Mouse (Mus musculus) neural tube, embryonic 10.5 days (tissue): Measurements from ENCODE around the gene Trpd52l3.

Experiments used
- DNase-seq: peaks from one replicate; pipeline ENCODE4 v3.0.0-alpha.2; 2017; ENCODE audit warnings: low spot score; ENCODE audit errors: extremely low spot score

Gene Trpd52l3

GRCm38 (mm10) chr19:30029002-30029710 lies 25.6 kb downstream of the Trpd52l3 start:
- peak; percentile 22 for DNase-seq

DNA sequence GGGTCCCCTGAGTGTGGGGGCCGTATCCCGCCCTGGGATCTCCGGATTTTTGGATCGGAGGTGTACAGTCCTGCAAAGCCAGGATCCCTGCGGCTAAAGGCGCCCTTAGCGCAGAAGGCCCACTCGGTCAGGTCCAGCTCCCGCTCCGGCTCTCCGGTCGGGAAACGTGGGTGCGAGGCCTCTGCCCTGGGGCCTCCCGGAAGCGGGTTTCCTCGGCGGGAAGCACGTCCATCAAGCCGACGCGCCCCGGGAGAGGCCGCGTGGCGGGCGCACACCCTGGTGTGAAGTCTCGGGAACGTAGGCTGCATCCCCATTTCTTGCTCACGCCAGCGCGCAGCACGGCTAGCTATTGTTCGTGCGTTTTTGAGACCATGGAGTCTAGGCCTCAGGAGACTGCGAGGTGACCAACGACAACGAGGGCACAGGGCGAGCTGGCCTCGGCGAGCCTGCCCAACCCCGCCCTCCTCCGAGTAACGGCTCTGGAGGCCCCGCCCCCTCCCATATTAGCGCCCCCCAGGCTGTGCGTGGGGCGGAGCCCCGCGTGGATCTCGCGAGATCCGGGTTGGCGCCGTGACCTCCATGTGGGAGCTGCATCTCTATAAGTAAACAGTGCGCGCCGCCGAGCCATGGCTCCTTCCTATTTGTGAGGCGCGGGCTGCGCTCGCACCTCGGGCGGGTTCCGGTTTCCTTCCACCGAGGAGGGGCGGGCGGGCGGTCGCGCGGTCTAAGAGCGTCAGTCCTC lies 26.5 kb downstream of the Trpd52l3 start, which contains the start of gene Uhrf2:
TSS of gene Uhrf2 (plus strand) at position 620 of the 742 bp plus-strand sequence.
- DNase-seq: peak; percentile 96

GRCm38 (mm10) chr19:30030636-30031467 lies 27.3 kb downstream of the Trpd52l3 start:
- peak; percentile 65 for DNase-seq

DNA sequence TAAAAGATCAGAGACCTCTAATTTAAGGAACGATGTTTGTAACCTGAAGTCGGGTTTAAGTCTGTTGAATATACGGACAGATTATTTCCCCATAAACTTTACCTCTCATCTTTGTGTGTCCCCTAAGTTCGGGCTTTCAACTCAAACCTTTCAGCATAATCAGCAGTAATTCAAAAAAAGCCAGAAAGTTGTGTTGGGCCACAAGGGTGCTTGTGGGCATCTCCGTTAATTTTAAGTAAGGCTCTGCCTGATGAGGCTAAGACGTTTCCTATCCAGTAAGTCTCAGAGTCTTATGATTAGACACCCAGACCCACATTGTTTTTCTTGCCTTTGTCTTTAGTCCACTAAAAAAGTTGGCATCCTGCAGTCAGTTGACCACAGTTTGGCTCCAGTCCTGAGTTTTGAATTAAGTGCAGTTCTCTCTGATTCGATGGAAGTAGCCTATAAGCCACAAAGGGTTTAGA lies 27.9 kb downstream of the Trpd52l3 start:
- no peak for DNase-seq

GRCm38 (mm10) chr19:30032206-30032605 lies 28.6 kb downstream of the Trpd52l3 start:
- DNase-seq: no peak

DNA sequence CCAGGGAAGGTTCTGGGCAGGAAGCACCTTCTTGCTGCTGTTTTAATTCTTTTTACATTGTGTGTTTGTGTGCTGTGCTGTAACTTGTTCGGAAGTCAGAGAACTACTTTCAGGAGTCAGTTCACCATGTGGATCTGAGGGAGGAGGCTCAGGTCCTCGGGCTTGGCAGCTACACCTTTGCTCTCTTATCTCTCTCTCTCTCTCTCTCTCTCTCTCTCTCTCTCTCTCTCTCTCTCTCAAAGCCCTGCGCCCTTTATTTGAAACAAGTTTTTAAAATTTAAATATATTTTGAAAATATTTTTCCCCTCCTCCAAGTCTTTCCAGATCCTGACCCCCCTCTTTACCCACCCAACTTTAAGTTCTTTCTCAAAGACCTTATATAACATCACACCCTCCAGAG lies 31.8 kb downstream of the Trpd52l3 start:
- no peak for DNase-seq

- no peak for DNase-seq
Observed at GRCm38 (mm10) chr19:30043691-30044090, 40.1 kb downstream of the Trpd52l3 start.

GRCm38 (mm10) chr19:30044630-30045029 lies 41.0 kb downstream of the Trpd52l3 start:
- no peak for DNase-seq

- DNase-seq: no peak
Observed at GRCm38 (mm10) chr19:30045857-30046256, 42.3 kb downstream of the Trpd52l3 start.

DNA sequence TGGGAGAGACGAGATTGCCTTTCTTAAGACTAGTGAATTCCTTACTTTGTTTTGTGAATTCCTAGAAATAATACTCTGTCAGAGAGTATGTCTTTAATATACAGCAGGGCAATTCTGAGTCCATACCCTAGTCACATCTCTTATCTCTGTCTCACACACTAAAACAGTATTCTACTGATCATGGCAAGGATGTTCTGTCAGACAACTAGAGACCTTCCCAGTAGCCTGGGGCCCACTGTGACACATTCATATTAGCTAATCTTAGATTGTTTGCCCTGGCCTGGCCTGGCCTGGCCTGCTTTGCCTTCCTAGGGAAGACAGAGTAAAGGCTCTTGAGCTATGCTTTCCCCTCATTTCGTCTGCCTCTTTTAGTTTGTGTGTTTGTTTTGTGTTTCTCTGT lies 47.0 kb downstream of the Trpd52l3 start:
- no peak for DNase-seq

GRCm38 (mm10) chr19:30051479-30051878 lies 47.9 kb downstream of the Trpd52l3 start:
- DNase-seq: no peak

DNA sequence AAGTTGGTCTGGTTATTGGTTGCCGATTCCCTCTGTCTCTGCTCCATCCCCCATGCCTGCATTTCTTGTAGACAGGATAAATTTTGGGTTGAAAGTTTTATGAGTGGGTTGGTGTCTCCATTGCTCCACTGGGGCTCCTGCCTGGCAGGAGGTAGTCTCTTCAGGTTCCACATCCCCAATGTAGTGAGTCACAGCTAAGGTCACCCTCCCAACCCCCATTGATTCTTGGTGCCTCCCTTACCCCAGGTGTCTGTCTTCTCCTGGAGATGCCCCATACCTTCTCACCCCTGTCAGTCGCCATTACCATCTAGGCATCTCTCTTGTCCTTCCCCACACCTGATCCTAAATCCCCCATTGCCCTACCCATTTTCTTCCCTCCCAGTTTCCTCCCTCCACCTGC lies 50.6 kb downstream of the Trpd52l3 start:
- no peak for DNase-seq
